Mouse (Mus musculus) kidney, embryonic 14.5 days (tissue): ENCODE results near the gene Rreb1. TPM values are rescaled to one million over a fixed set of nuclear protein-coding genes. Genes with fewer than 3 reads are reported as not detected.

Experiments used
- ATAC-seq: fragments of 200-750 bp; cut with Nextera tagmentation; 2 replicates; pipeline ENCODE4 v1.8.0; 2017; ENCODE audit warnings: moderate number of reproducible peaks, mild to moderate bottlenecking, moderate TSS enrichment, moderate library complexity; ENCODE audit not compliant: low FRiP score, low TSS enrichment
- H3K27ac ChIP-seq: fragments of 300-500 bp; sonication (generic); 2 replicates; pipeline ENCODE4 v1.5.1; 2014; ENCODE audit warnings: low read depth, mild to moderate bottlenecking, low read length, moderate library complexity, mixed read lengths
- H3K27me3 ChIP-seq: fragments of 300-500 bp; sonication (generic); 2 replicates; pipeline ENCODE4 v1.6.1; 2014; ENCODE audit warnings: mild to moderate bottlenecking, low read length; ENCODE audit not compliant: control insufficient read depth, insufficient read depth
- H3K36me3 ChIP-seq: fragments of 300-500 bp; sonication (generic); 2 replicates; pipeline ENCODE4 v1.6.1; 2014; ENCODE audit warnings: low read length, mixed read lengths; ENCODE audit not compliant: control insufficient read depth, insufficient read depth
- H3K4me1 ChIP-seq: fragments of 300-500 bp; sonication (generic); 2 replicates; pipeline ENCODE4 v1.6.1; 2014; ENCODE audit warnings: low read length, mixed read lengths; ENCODE audit not compliant: control insufficient read depth, insufficient read depth
- H3K4me2 ChIP-seq: fragments of 300-500 bp; sonication (generic); replicated peaks from 2 replicates; pipeline ENCODE4 v1.6.1; 2014; ENCODE audit warnings: low read depth, mild to moderate bottlenecking, low read length
- H3K4me3 ChIP-seq: fragments of 300-500 bp; sonication (generic); 2 replicates; pipeline ENCODE4 v1.5.1; 2014; ENCODE audit warnings: mild to moderate bottlenecking, low read length
- H3K9ac ChIP-seq: fragments of 300-500 bp; sonication (generic); 2 replicates; pipeline ENCODE4 v1.6.1; 2014; ENCODE audit warnings: low read depth, mild to moderate bottlenecking, low read length, moderate library complexity
- H3K9me3 ChIP-seq: fragments of 300-500 bp; sonication (generic); 2 replicates; pipeline ENCODE4 v1.6.1; 2016; ENCODE audit warnings: low read length; ENCODE audit not compliant: control insufficient read depth
- WGBS: fragments of 180-500 bp; shearing (Covaris S2); extraction: QIAGEN DNeasy Blood & Tissue Kit; methylation state at CpG from one replicate; pipeline ENCODE4 v1.1.7; 2014; 5-methylcytosine and 5-hydroxymethylcytosine counted together
- polyA plus RNA-seq: library from polyadenylated mRNA; unstranded; fragments of >200 nt; fragmentation: Nextera tagmentation; extraction: Ambion mirVana; gene quantifications from 2 replicates; pipeline ENCODE4 v1.2.1, GENCODE M21; 2014

Rreb1 gene
- polyA plus RNA-seq, 1 experiment from 2014 or later, result 16.7 TPM

- Histone ChIP-seq H3K4me3 (no peak overlapping the region), H3K9ac (no peak overlapping the region), H3K9me3 (no peaks in the 10 kb centered on the region), H3K27me3 (no peaks in the 10 kb centered on the region), H3K36me3 (no peaks in the 10 kb centered on the region), H3K27ac (no peak overlapping the region), H3K4me1 (peaks cover 15% of the 10 kb centered on the region), H3K4me2 (no peak overlapping the region)
- 84% methylated on average over 7 of the region's 7 CpGs for WGBS
- ATAC-seq, result no peak
Measured at GRCm38 (mm10) chr13:37843241-37843640, 65.0 kb downstream of the Rreb1 start.

- Histone ChIP-seq H3K27me3 (no peaks in the 10 kb centered on the region), H3K27ac (no peak overlapping the region), H3K9me3 (no peaks in the 10 kb centered on the region), H3K4me2 (no peak overlapping the region), H3K4me1 (peaks cover 15% of the 10 kb centered on the region), H3K4me3 (no peak overlapping the region), H3K36me3 (no peaks in the 10 kb centered on the region), H3K9ac (no peak overlapping the region)
- WGBS, result 57% methylated on average over 10 of the region's 10 CpGs
- ATAC-seq, result no peak
Measured at GRCm38 (mm10) chr13:37843844-37844243, 65.6 kb downstream of the Rreb1 start.

- H3K4me3 ChIP-seq, result no peak overlapping the region
- peak; percentile 37; the same call in 1 of the 2 replicates for ATAC-seq
- H3K9me3 ChIP-seq, result no peaks in the 10 kb centered on the region
- no peak overlapping the region for H3K9ac ChIP-seq
- H3K4me2 ChIP-seq, result no peak overlapping the region
- no peaks in the 10 kb centered on the region for H3K36me3 ChIP-seq
- H3K4me1 ChIP-seq, result peaks cover 15% of the 10 kb centered on the region
- 63% methylated on average over 3 of the region's 3 CpGs for WGBS
- H3K27ac ChIP-seq, result no peak overlapping the region
- H3K27me3 ChIP-seq, result no peaks in the 10 kb centered on the region
Measured at GRCm38 (mm10) chr13:37845156-37845555, 67.0 kb downstream of the Rreb1 start.

- Histone ChIP-seq H3K4me1 (peaks cover 15% of the 10 kb centered on the region), H3K4me3 (no peak overlapping the region), H3K27me3 (no peaks in the 10 kb centered on the region), H3K36me3 (no peaks in the 10 kb centered on the region), H3K27ac (no peak overlapping the region), H3K9ac (no peak overlapping the region), H3K9me3 (no peaks in the 10 kb centered on the region), H3K4me2 (no peak overlapping the region)
- WGBS, result 68% methylated on average over 7 of the region's 7 CpGs
- no peak for ATAC-seq
Measured at GRCm38 (mm10) chr13:37845641-37846040, 67.4 kb downstream of the Rreb1 start.

- no peaks in the 10 kb centered on the region for H3K9me3 ChIP-seq
- no peak overlapping the region for H3K9ac ChIP-seq
- ATAC-seq, result no peak
- H3K4me1 ChIP-seq, result peaks cover 15% of the 10 kb centered on the region
- no peak overlapping the region for H3K4me2 ChIP-seq
- H3K27me3 ChIP-seq, result no peaks in the 10 kb centered on the region
- no peak overlapping the region for H3K4me3 ChIP-seq
- no peak overlapping the region for H3K27ac ChIP-seq
- no peaks in the 10 kb centered on the region for H3K36me3 ChIP-seq
- WGBS, result 68% methylated on average over 11 of the region's 11 CpGs
Measured at GRCm38 (mm10) chr13:37846507-37846906, 68.3 kb downstream of the Rreb1 start.

GRCm38 (mm10) chr13:37846962-37847570 is 68.9 kb downstream of the Rreb1 start:
- Histone ChIP-seq H3K4me1 (peaks cover 15% of the 10 kb centered on the region), H3K4me2 (no peak overlapping the region), H3K4me3 (no peak overlapping the region), H3K9ac (no peak overlapping the region), H3K27ac (no peak overlapping the region), H3K9me3 (no peaks in the 10 kb centered on the region), H3K36me3 (no peaks in the 10 kb centered on the region), H3K27me3 (no peaks in the 10 kb centered on the region)
- no peak for ATAC-seq
- 70% methylated on average over 9 of the region's 9 CpGs for WGBS

GRCm38 (mm10) chr13:37847601-37848358 is 69.6 kb downstream of the Rreb1 start:
- H3K4me2 ChIP-seq, result no peak overlapping the region
- H3K27ac ChIP-seq, result no peak overlapping the region
- no peaks in the 10 kb centered on the region for H3K36me3 ChIP-seq
- no peak overlapping the region for H3K4me3 ChIP-seq
- no peaks in the 10 kb centered on the region for H3K27me3 ChIP-seq
- WGBS, result 65% methylated on average over 16 of the region's 17 CpGs
- H3K9me3 ChIP-seq, result no peaks in the 10 kb centered on the region
- H3K9ac ChIP-seq, result no peak overlapping the region
- ATAC-seq, result no peak
- peaks cover 15% of the 10 kb centered on the region for H3K4me1 ChIP-seq

- Histone ChIP-seq H3K4me3 (no peak overlapping the region), H3K4me2 (no peak overlapping the region), H3K36me3 (no peaks in the 10 kb centered on the region), H3K9me3 (no peaks in the 10 kb centered on the region), H3K27me3 (no peaks in the 10 kb centered on the region), H3K9ac (no peak overlapping the region), H3K27ac (no peak overlapping the region), H3K4me1 (peaks cover 15% of the 10 kb centered on the region)
- 88% methylated on average over 5 of the region's 5 CpGs for WGBS
- ATAC-seq, result no peak
Measured at GRCm38 (mm10) chr13:37848438-37848837, 70.2 kb downstream of the Rreb1 start.

GRCm38 (mm10) chr13:37851617-37852016 is 73.4 kb downstream of the Rreb1 start:
- H3K4me1 ChIP-seq, result peaks cover 22% of the 10 kb centered on the region
- H3K9ac ChIP-seq, result no peak overlapping the region
- H3K4me3 ChIP-seq, result no peak overlapping the region
- WGBS, result 77% methylated on average over 5 of the region's 5 CpGs
- ATAC-seq, result no peak
- no peak overlapping the region for H3K27ac ChIP-seq
- H3K27me3 ChIP-seq, result no peaks in the 10 kb centered on the region
- H3K4me2 ChIP-seq, result no peak overlapping the region
- no peaks in the 10 kb centered on the region for H3K9me3 ChIP-seq
- H3K36me3 ChIP-seq, result no peaks in the 10 kb centered on the region
